Mouse (Mus musculus) splenic B cell, adult 2 months (primary cell): ENCODE measurements at regions not wholly inside any gene's neighbourhood (a gene's known extent, or its start where the extent isn't known, plus 50 kb on each side); places are given as distances from the start of the nearest gene placed in this dataset.

ENCODE experiments used
- DNase-seq: peaks from one replicate; pipeline ENCODE4 v3.0.0-alpha.2; 2011; ENCODE audit warnings: low read depth, low spot score
- H3K27me3 ChIP-seq: 2 replicates; pipeline ENCODE4 v1.6.1; 2012; ENCODE audit warnings: mild to moderate bottlenecking, low read length, moderate library complexity, mixed read lengths; ENCODE audit not compliant: control insufficient read depth, poor library complexity, insufficient read depth, severe bottlenecking
- H3K36me3 ChIP-seq: 2 replicates; pipeline ENCODE4 v1.6.1; 2012; ENCODE audit warnings: mild to moderate bottlenecking, low read length, moderate library complexity, mixed read lengths; ENCODE audit not compliant: control insufficient read depth, poor library complexity, insufficient read depth, severe bottlenecking

- Histone ChIP-seq H3K27me3 (no peaks in the 10 kb centered on the region), H3K36me3 (no peaks in the 10 kb centered on the region)
- DNase-seq = no peak
Measured at GRCm38 (mm10) chr14:25383169-25383824, 75.7 kb upstream of the Zmiz1 start.

GRCm38 (mm10) chr14:25385644-25386043, 73.3 kb upstream of the Zmiz1 start:
- H3K27me3 ChIP-seq = no peaks in the 10 kb centered on the region
- H3K36me3 ChIP-seq = no peaks in the 10 kb centered on the region
- DNase-seq = no peak

- H3K36me3 ChIP-seq = no peaks in the 10 kb centered on the region
- H3K27me3 ChIP-seq = no peaks in the 10 kb centered on the region
- DNase-seq = no peak
Measured at GRCm38 (mm10) chr14:25387780-25388179, 71.2 kb upstream of the Zmiz1 start.

- no peak for DNase-seq
- no peaks in the 10 kb centered on the region for H3K27me3 ChIP-seq
Measured at GRCm38 (mm10) chr14:25389314-25389713, 69.7 kb upstream of the Zmiz1 start.

GRCm38 (mm10) chr14:25392412-25392811, 66.6 kb upstream of the Zmiz1 start:
- no peaks in the 10 kb centered on the region for H3K36me3 ChIP-seq
- H3K27me3 ChIP-seq = no peaks in the 10 kb centered on the region
- peak; percentile 77 for DNase-seq

More at GRCm38 (mm10) chr14:25389314-25389713, 69.7 kb upstream of the Zmiz1 start:
- H3K36me3 ChIP-seq = no peaks in the 10 kb centered on the region

GRCm38 (mm10) chr14:25392940-25393339, 66.0 kb upstream of the Zmiz1 start:
- no peaks in the 10 kb centered on the region for H3K36me3 ChIP-seq
- DNase-seq = peak; percentile 58
- no peaks in the 10 kb centered on the region for H3K27me3 ChIP-seq

GRCm38 (mm10) chr14:25394931-25395330, 64.1 kb upstream of the Zmiz1 start:
- Histone ChIP-seq H3K36me3 (no peaks in the 10 kb centered on the region), H3K27me3 (no peaks in the 10 kb centered on the region)
- DNase-seq = no peak

- Histone ChIP-seq H3K36me3 (no peaks in the 10 kb centered on the region), H3K27me3 (no peaks in the 10 kb centered on the region)
- no peak for DNase-seq
Measured at GRCm38 (mm10) chr14:25396990-25397531, 61.9 kb upstream of the Zmiz1 start.

- H3K27me3 ChIP-seq = no peaks in the 10 kb centered on the region
- no peaks in the 10 kb centered on the region for H3K36me3 ChIP-seq
- no peak for DNase-seq
Measured at GRCm38 (mm10) chr14:25397751-25398150, 61.2 kb upstream of the Zmiz1 start.

GRCm38 (mm10) chr14:25398745-25399144, 60.2 kb upstream of the Zmiz1 start:
- Histone ChIP-seq H3K27me3 (no peaks in the 10 kb centered on the region), H3K36me3 (no peaks in the 10 kb centered on the region)
- DNase-seq = no peak

- H3K27me3 ChIP-seq = no peaks in the 10 kb centered on the region
- DNase-seq = no peak
Measured at GRCm38 (mm10) chr14:25399286-25399685, 59.7 kb upstream of the Zmiz1 start.

GRCm38 (mm10) chr14:25401104-25401963, 57.7 kb upstream of the Zmiz1 start:
- DNase-seq = no peak
- Histone ChIP-seq H3K36me3 (no peaks in the 10 kb centered on the region), H3K27me3 (no peaks in the 10 kb centered on the region)

More at GRCm38 (mm10) chr14:25399286-25399685, 59.7 kb upstream of the Zmiz1 start:
- H3K36me3 ChIP-seq = no peaks in the 10 kb centered on the region

- Histone ChIP-seq H3K27me3 (no peaks in the 10 kb centered on the region), H3K36me3 (no peaks in the 10 kb centered on the region)
- no peak for DNase-seq
Measured at GRCm38 (mm10) chr14:25402409-25402808, 56.6 kb upstream of the Zmiz1 start.

- H3K27me3 ChIP-seq = no peaks in the 10 kb centered on the region
- H3K36me3 ChIP-seq = no peaks in the 10 kb centered on the region
- no peak for DNase-seq
Measured at GRCm38 (mm10) chr14:25405191-25405590, 53.8 kb upstream of the Zmiz1 start.

- DNase-seq = no peak
- Histone ChIP-seq H3K36me3 (no peaks in the 10 kb centered on the region), H3K27me3 (no peaks in the 10 kb centered on the region)
Measured at GRCm38 (mm10) chr14:25406059-25406458, 52.9 kb upstream of the Zmiz1 start.
